In genomic region chr14:25519656-25520055, GRCm38 (mm10) we compare ENCODE assay signal across 8 mouse cellular contexts.
A peak's percentile ranks its signal among the peaks of the same experiment; 100 is the strongest.
DNase-seq lines count a peak whose midpoint lies in the region; ATAC-seq and TF ChIP-seq lines count a peak whose summit lies in the region.

No protein-coding gene starts in this region.

- TF ChIP-seq POLR2A in brain, embryonic 14.5 days (IDR thresholded peaks at IDR 0.05; ENCODE audit: borderline replicate concordance, extremely low read depth, insufficient read depth, insufficient read length, poor library complexity, severe bottlenecking), result no peak

- no peak for ATAC-seq in megakaryocyte, adult 5-6 weeks (ENCODE audit: poor library complexity, severe bottlenecking)
- peak; percentile 23; the same call in 1 of the 2 replicates for ATAC-seq in intestine, embryonic 15.5 days
- ATAC-seq in midbrain, embryonic 15.5 days (replicated peaks), result no peak; the same call in 1 of the 2 replicates

- peak; percentile 35 for DNase-seq in brain, embryonic 14.5 days (ENCODE audit: low read depth)
- peak; percentile 70 for DNase-seq in gastrocnemius, postnatal 14 days
- no peak for DNase-seq in c-Kit-positive CD71-positive TER-119-positive erythroid progenitor cells, embryonic 14.5 days (ENCODE audit: low spot score)
- no peak for DNase-seq in testis, postnatal 10 days (ENCODE audit: low spot score)

- no peak overlapping the region for H3K4me2 ChIP-seq in intestine, embryonic 15.5 days (replicated peaks)
- H3K4me2 ChIP-seq in midbrain, embryonic 15.5 days, result no peak overlapping the region

- no peak overlapping the region for H3K9ac ChIP-seq in intestine, embryonic 15.5 days
- no peak overlapping the region for H3K9ac ChIP-seq in midbrain, embryonic 15.5 days

- H3K9me3 ChIP-seq in megakaryocyte, embryonic 14.5 days, result no peaks in the 10 kb centered on the region
- H3K9me3 ChIP-seq in intestine, embryonic 15.5 days, result no peaks in the 10 kb centered on the region
- H3K9me3 ChIP-seq in midbrain, embryonic 15.5 days, result no peaks in the 10 kb centered on the region

- H3K4me3 ChIP-seq in megakaryocyte, embryonic 14.5 days (replicated peaks), result peak overlapping the region; percentile 9
- H3K4me3 ChIP-seq in intestine, embryonic 15.5 days (replicated peaks), result no peak overlapping the region
- no peak overlapping the region for H3K4me3 ChIP-seq in midbrain, embryonic 15.5 days

- WGBS in intestine, embryonic 15.5 days, result 40% methylated on average over 4 of the region's 4 CpGs
- 53% methylated on average over 4 of the region's 4 CpGs for WGBS in midbrain, embryonic 15.5 days

- no peak for TF ChIP-seq CTCF in brain, embryonic 14.5 days (IDR thresholded peaks at IDR 0.05; ENCODE audit: borderline replicate concordance, extremely low read depth, insufficient read depth, insufficient read length)

- H3K27me3 ChIP-seq in megakaryocyte, embryonic 14.5 days (replicated peaks), result no peaks in the 10 kb centered on the region
- no peaks in the 10 kb centered on the region for H3K27me3 ChIP-seq in intestine, embryonic 15.5 days (replicated peaks)
- H3K27me3 ChIP-seq in midbrain, embryonic 15.5 days (replicated peaks), result no peaks in the 10 kb centered on the region

- peaks cover 61% of the 10 kb centered on the region for H3K36me3 ChIP-seq in megakaryocyte, embryonic 14.5 days (replicated peaks; ENCODE audit: low read length)
- no peaks in the 10 kb centered on the region for H3K36me3 ChIP-seq in intestine, embryonic 15.5 days
- no peaks in the 10 kb centered on the region for H3K36me3 ChIP-seq in midbrain, embryonic 15.5 days (replicated peaks)

- H3K4me1 ChIP-seq in megakaryocyte, embryonic 14.5 days, result peaks cover 100% of the 10 kb centered on the region
- peaks cover 81% of the 10 kb centered on the region for H3K4me1 ChIP-seq in intestine, embryonic 15.5 days (replicated peaks)
- peaks cover 67% of the 10 kb centered on the region for H3K4me1 ChIP-seq in midbrain, embryonic 15.5 days

- intact Hi-C loops in gastrocnemius, postnatal 14 days (cut with DNase I; ENCODE audit: low total_unique reads), result loop anchor here (10.0 kb wide), 1 partner anchor 55 kb away; no protein-coding TSS in a partner anchor

- 0 out of 2 replicates have a peak overlapping the region, but pooled peaks have one; percentile 13 for H3K27ac ChIP-seq in intestine, embryonic 15.5 days
- 0 out of 2 replicates have a peak overlapping the region, but pooled peaks have one; percentile 41 for H3K27ac ChIP-seq in midbrain, embryonic 15.5 days

Comparison
In these comparisons a context has a peak if more than half of its experiments do, and no peak if none do; other contexts are left out.
1. DNase-seq: peak in brain, embryonic 14.5 days (single experiment) and gastrocnemius, postnatal 14 days (single experiment); none in c-Kit-positive CD71-positive TER-119-positive erythroid progenitor cells, embryonic 14.5 days (single experiment) and testis, postnatal 10 days (single experiment).